Mouse (Mus musculus): ENCODE measurements at regions not wholly inside any gene's neighbourhood (a gene's known extent, or its start where the extent isn't known, plus 50 kb on each side); places are given as distances from the start of the nearest gene placed in this dataset.

DNA sequence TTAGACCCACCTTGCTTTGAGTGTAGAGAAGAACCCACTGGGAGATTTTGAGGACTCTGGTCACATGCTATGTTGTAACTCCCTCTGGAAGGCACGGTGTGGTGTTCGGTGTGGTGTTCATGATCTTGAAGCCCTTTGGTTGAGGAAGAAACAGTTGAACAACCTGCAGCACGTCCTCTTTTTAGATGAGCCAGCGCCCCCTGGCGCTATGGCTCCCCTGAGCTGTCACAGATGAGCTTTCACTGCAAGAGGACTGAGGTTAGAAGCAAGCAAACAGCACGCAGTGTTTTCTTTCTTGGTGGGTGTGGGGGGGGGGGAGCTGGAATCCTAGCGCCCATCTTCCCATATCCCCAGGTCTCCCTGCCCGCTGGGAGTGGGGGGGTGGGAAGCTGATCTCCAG lies 177.9 kb downstream of the Thbs2 start:
- no peaks in the 10 kb centered on the region for H3K9me3 ChIP-seq (ENCODE audit: low read length)
- TF ChIP-seq CTCF (IDR thresholded peaks at IDR 0.05; ENCODE audit: low read depth): peak; percentile 78

DNA sequence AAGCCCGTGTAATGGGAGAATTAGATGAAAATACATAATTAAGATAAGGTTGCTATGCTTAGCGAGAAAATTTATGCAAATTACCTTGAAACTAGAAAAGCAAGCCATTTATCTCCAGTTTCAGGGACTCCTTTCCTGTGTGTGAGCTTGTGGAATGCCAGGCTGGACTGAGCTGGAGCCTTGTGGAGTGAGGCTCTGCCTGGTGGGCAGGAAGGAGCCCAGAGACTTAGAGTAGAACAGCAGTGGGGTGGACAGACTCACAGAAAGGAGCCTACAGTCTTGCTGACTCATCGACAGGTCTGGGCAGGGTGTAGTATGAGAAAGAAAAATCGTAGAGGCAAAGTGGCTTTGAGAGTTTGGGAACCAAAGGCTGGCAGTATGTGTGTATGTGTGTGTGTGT lies 180.6 kb downstream of the Thbs2 start:
- no peak for TF ChIP-seq CTCF (IDR thresholded peaks at IDR 0.05; ENCODE audit: low read depth)
- H3K4me1 ChIP-seq (ENCODE audit: insufficient read depth): no peaks in the 10 kb centered on the region
- DNase-seq (no peak), ATAC-seq (no peak)
- H3K36me3 ChIP-seq (ENCODE audit: insufficient read depth): no peaks in the 10 kb centered on the region
- no peak overlapping the region for H3K27ac ChIP-seq (ENCODE audit: low read depth, low read length)
- H3K27me3 ChIP-seq (ENCODE audit: insufficient read depth, low read length): no peaks in the 10 kb centered on the region
- H3K4me3 ChIP-seq (ENCODE audit: low read depth, low read length): no peak overlapping the region
- no peak overlapping the region for H3K9ac ChIP-seq
- 70% methylated on average over 4 of the region's 4 CpGs for WGBS
- H3K4me2 ChIP-seq (ENCODE audit: low read depth): no peak overlapping the region
- H3K9me3 ChIP-seq (ENCODE audit: low read length): no peaks in the 10 kb centered on the region

More for the DNA sequence above, 177.9 kb downstream of the Thbs2 start:
- Histone ChIP-seq H3K9ac (no peak overlapping the region), H3K27me3 (ENCODE audit: insufficient read depth, low read length) (no peaks in the 10 kb centered on the region), H3K4me1 (ENCODE audit: insufficient read depth) (no peaks in the 10 kb centered on the region), H3K4me3 (ENCODE audit: low read depth, low read length) (no peak overlapping the region), H3K36me3 (ENCODE audit: insufficient read depth) (no peaks in the 10 kb centered on the region), H3K4me2 (ENCODE audit: low read depth) (no peak overlapping the region), H3K27ac (ENCODE audit: low read depth, low read length) (no peak overlapping the region)
- 35% methylated on average over 8 of the region's 8 CpGs for WGBS
- ATAC-seq (peak; percentile 65), DNase-seq (peak; percentile 78)

DNA sequence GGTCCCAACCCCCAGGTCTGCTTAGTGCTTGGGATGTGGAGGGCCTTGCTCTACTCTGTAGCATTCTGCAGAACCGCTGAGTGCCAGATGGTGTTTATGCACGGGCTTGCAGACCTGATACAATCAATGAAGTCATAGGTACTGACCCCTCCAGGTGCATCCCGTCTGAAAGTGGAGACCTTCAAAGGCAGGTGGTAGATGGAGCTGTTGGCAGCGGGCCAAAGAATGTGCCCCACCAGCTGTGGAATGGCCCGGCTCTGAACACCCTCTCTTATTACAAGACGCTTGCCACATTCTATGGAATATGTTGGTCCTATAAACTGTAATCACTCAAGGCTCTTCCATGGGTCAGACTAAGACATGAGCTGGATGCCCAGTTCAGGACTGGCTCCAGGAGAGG lies 183.5 kb downstream of the Thbs2 start:
- Histone ChIP-seq H3K4me1 (ENCODE audit: insufficient read depth) (no peaks in the 10 kb centered on the region), H3K27me3 (ENCODE audit: insufficient read depth, low read length) (no peaks in the 10 kb centered on the region), H3K36me3 (ENCODE audit: insufficient read depth) (no peaks in the 10 kb centered on the region), H3K4me2 (ENCODE audit: low read depth) (no peak overlapping the region), H3K9me3 (ENCODE audit: low read length) (no peaks in the 10 kb centered on the region), H3K4me3 (ENCODE audit: low read depth, low read length) (no peak overlapping the region), H3K9ac (no peak overlapping the region), H3K27ac (ENCODE audit: low read depth, low read length) (no peak overlapping the region)
- TF ChIP-seq CTCF (IDR thresholded peaks at IDR 0.05; ENCODE audit: low read depth): no peak
- 66% methylated on average over 6 of the region's 6 CpGs for WGBS
- no peak for DNase-seq
- no peak for ATAC-seq

GRCm38 (mm10) chr17:14507111-14507510 lies 186.9 kb downstream of the Thbs2 start:
- Histone ChIP-seq H3K27ac (ENCODE audit: low read depth, low read length) (no peak overlapping the region), H3K4me2 (ENCODE audit: low read depth) (no peak overlapping the region), H3K9me3 (ENCODE audit: low read length) (no peaks in the 10 kb centered on the region), H3K4me3 (ENCODE audit: low read depth, low read length) (no peak overlapping the region), H3K4me1 (ENCODE audit: insufficient read depth) (no peaks in the 10 kb centered on the region), H3K9ac (no peak overlapping the region), H3K36me3 (ENCODE audit: insufficient read depth) (no peaks in the 10 kb centered on the region), H3K27me3 (ENCODE audit: insufficient read depth, low read length) (no peaks in the 10 kb centered on the region)
- TF ChIP-seq CTCF (IDR thresholded peaks at IDR 0.05; ENCODE audit: low read depth): no peak
- no peak for ATAC-seq
- 85% methylated on average over 3 of the region's 3 CpGs for WGBS
- DNase-seq: no peak

DNA sequence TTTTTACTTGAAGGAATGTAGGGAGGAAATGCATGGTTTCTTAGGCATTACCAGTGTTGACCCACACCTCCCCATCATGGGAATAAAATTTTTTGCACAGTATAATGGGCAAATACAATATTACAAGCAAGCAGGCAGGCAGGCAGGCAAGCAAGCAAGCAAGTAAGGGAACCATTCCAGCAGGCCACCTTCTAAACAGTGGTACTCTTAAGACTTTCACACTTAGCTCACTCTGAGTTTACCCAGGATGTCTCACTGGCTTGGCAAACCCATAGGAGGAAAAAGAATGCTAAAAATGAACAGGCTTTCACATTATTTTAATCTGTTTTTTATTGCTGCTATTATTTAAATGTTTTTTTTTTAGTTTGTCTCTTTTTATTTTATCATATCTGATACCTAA lies 187.9 kb downstream of the Thbs2 start:
- DNase-seq: no peak
- TF ChIP-seq CTCF (IDR thresholded peaks at IDR 0.05; ENCODE audit: low read depth): no peak
- no peak for ATAC-seq
- H3K27me3 ChIP-seq (ENCODE audit: insufficient read depth, low read length): no peaks in the 10 kb centered on the region
- H3K9ac ChIP-seq: no peak overlapping the region
- no peak overlapping the region for H3K4me3 ChIP-seq (ENCODE audit: low read depth, low read length)
- no peaks in the 10 kb centered on the region for H3K4me1 ChIP-seq (ENCODE audit: insufficient read depth)
- H3K9me3 ChIP-seq (ENCODE audit: low read length): no peaks in the 10 kb centered on the region
- no peaks in the 10 kb centered on the region for H3K36me3 ChIP-seq (ENCODE audit: insufficient read depth)
- no peak overlapping the region for H3K27ac ChIP-seq (ENCODE audit: low read depth, low read length)
- no peak overlapping the region for H3K4me2 ChIP-seq (ENCODE audit: low read depth)

- H3K27me3 ChIP-seq (ENCODE audit: insufficient read depth, low read length): no peaks in the 10 kb centered on the region
- 86% methylated on average over 4 of the region's 4 CpGs for WGBS
- no peaks in the 10 kb centered on the region for H3K4me1 ChIP-seq (ENCODE audit: insufficient read depth)
- no peaks in the 10 kb centered on the region for H3K36me3 ChIP-seq (ENCODE audit: insufficient read depth)
- ATAC-seq (no peak), DNase-seq (no peak)
- no peaks in the 10 kb centered on the region for H3K9me3 ChIP-seq (ENCODE audit: low read length)
- no peak for TF ChIP-seq CTCF (IDR thresholded peaks at IDR 0.05; ENCODE audit: low read depth)
- no peak overlapping the region for H3K27ac ChIP-seq (ENCODE audit: low read depth, low read length)
- no peak overlapping the region for H3K9ac ChIP-seq
- H3K4me2 ChIP-seq (ENCODE audit: low read depth): no peak overlapping the region
- no peak overlapping the region for H3K4me3 ChIP-seq (ENCODE audit: low read depth, low read length)
These were observed 188.6 kb downstream of the Thbs2 start for GRCm38 (mm10) chr17:14505415-14505814.

- H3K27ac ChIP-seq (ENCODE audit: low read depth, low read length): no peak overlapping the region
- no peaks in the 10 kb centered on the region for H3K9me3 ChIP-seq (ENCODE audit: low read length)
- ATAC-seq (no peak), DNase-seq (no peak)
- no peak overlapping the region for H3K4me3 ChIP-seq (ENCODE audit: low read depth, low read length)
- no peaks in the 10 kb centered on the region for H3K4me1 ChIP-seq (ENCODE audit: insufficient read depth)
- no peaks in the 10 kb centered on the region for H3K36me3 ChIP-seq (ENCODE audit: insufficient read depth)
- H3K4me2 ChIP-seq (ENCODE audit: low read depth): no peak overlapping the region
- H3K27me3 ChIP-seq (ENCODE audit: insufficient read depth, low read length): no peaks in the 10 kb centered on the region
- no peak for TF ChIP-seq CTCF (IDR thresholded peaks at IDR 0.05; ENCODE audit: low read depth)
- H3K9ac ChIP-seq: no peak overlapping the region
- 77% methylated on average over 1 of the region's 1 CpGs for WGBS
These were observed 190.4 kb downstream of the Thbs2 start for GRCm38 (mm10) chr17:14503670-14504069.

- H3K4me2 ChIP-seq (ENCODE audit: low read depth): no peak overlapping the region
- no peak overlapping the region for H3K4me3 ChIP-seq (ENCODE audit: low read depth, low read length)
- H3K36me3 ChIP-seq (ENCODE audit: insufficient read depth): no peaks in the 10 kb centered on the region
- H3K27me3 ChIP-seq (ENCODE audit: insufficient read depth, low read length): no peaks in the 10 kb centered on the region
- H3K4me1 ChIP-seq (ENCODE audit: insufficient read depth): no peaks in the 10 kb centered on the region
- ATAC-seq (no peak), DNase-seq (no peak)
- no peaks in the 10 kb centered on the region for H3K9me3 ChIP-seq (ENCODE audit: low read length)
- H3K27ac ChIP-seq (ENCODE audit: low read depth, low read length): no peak overlapping the region
- TF ChIP-seq CTCF (IDR thresholded peaks at IDR 0.05; ENCODE audit: low read depth): no peak
- WGBS: 79% methylated on average over 2 of the region's 2 CpGs
- no peak overlapping the region for H3K9ac ChIP-seq
These were observed 192.7 kb downstream of the Thbs2 start for GRCm38 (mm10) chr17:14501341-14501740.
